Mouse (Mus musculus) heart, embryonic 15.5 days (tissue): ENCODE results near the gene Arsa. TPM values are rescaled to one million over a fixed set of nuclear protein-coding genes. Genes with fewer than 3 reads are reported as not detected.
A peak's percentile ranks its signal among the peaks of the same experiment; 100 is the strongest.

ENCODE experiments used
- ATAC-seq: fragments of 200-750 bp; cut with Nextera tagmentation; replicated peaks from 2 replicates; pipeline ENCODE4 v1.8.0; 2017; ENCODE audit warnings: low read depth, moderate TSS enrichment; ENCODE audit not compliant: insufficient number of reproducible peaks, insufficient read depth, low FRiP score
- H3K27ac ChIP-seq: fragments of 300-500 bp; sonication (generic); 2 replicates; pipeline ENCODE4 v1.5.1; 2015; ENCODE audit warnings: mild to moderate bottlenecking, inconsistent platforms
- H3K27me3 ChIP-seq: fragments of 300-500 bp; sonication (generic); 2 replicates; pipeline ENCODE4 v1.6.1; 2015; ENCODE audit warnings: inconsistent platforms
- H3K36me3 ChIP-seq: fragments of 300-500 bp; sonication (generic); 2 replicates; pipeline ENCODE4 v1.6.1; 2015; ENCODE audit warnings: mild to moderate bottlenecking, inconsistent platforms
- H3K4me1 ChIP-seq: fragments of 300-500 bp; sonication (generic); replicated peaks from 2 replicates; pipeline ENCODE4 v1.6.1; 2015; ENCODE audit warnings: inconsistent platforms
- H3K4me2 ChIP-seq: fragments of 300-500 bp; sonication (generic); 2 replicates; pipeline ENCODE4 v1.6.1; 2015; ENCODE audit warnings: inconsistent platforms, mild to moderate bottlenecking, moderate library complexity
- H3K4me3 ChIP-seq: fragments of 300-500 bp; sonication (generic); 2 replicates; pipeline ENCODE4 v1.5.1; 2015; ENCODE audit warnings: mild to moderate bottlenecking, inconsistent platforms
- H3K9ac ChIP-seq: fragments of 300-500 bp; sonication (generic); 2 replicates; pipeline ENCODE4 v1.6.1; 2015; ENCODE audit warnings: mild to moderate bottlenecking, inconsistent platforms
- H3K9me3 ChIP-seq: fragments of 300-500 bp; sonication (generic); replicated peaks from 2 replicates; pipeline ENCODE4 v1.6.1; 2016; ENCODE audit warnings: inconsistent platforms
- WGBS: fragments of 180-500 bp; shearing (Covaris S2); methylation state at CpG from one replicate; pipeline ENCODE4 v1.1.7; 2015; ENCODE audit warnings: mixed read lengths; 5-methylcytosine and 5-hydroxymethylcytosine counted together
- polyA plus RNA-seq: library from polyadenylated mRNA; unstranded; fragments of >200 nt; fragmentation: Nextera tagmentation; extraction: Ambion mirVana; gene quantifications from 2 replicates; pipeline ENCODE4 v1.2.1, GENCODE M21; 2015

The Arsa gene
- polyA plus RNA-seq, 1 experiment from 2014 or later, result 16.3 TPM

DNA sequence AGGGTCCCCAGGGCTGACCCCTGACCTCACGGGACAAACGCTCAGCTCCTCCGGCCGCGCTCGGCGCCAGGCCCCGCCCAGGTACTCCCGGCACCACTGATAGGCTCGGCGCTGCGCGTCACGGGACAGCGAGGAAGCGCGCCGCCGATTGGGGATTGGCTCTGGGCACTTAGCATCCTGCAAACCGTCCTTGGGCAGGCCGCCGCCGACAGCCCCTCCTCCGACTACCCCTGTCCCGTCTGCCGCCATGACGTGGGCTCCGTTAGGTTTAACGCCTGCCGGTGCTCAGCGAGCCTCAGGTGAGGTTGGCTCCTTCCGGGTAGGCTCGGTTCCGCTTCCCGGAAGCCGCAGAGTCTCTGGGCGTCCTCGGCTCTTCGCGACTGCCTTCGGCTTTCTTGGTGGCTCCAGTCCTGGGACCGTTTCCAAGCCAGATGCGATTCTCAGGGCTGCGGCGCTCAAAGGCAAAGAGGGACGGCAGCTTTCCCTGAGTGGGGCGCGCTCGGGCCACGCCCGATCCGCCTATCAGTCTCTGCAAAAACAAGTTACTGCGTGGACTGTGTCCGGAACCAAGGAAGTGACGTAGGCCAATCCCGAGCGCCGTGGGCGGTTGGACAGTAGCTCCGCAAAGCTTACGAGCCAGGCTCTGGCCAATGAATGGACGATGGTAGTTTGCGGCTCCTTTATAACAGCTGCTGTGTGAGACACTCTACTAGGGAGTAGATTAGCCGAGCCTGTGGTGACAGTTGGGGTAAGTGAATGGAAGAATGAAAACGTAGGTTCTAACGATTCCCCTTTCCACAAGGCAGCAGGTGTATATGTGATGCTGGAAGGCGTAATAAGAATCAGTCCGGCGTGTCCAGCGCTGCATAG is 47.6 kb downstream of the Arsa start, which contains the start of the genes C730034F03Rik, Gm44502 and Chkb:
Gene C730034F03Rik (plus strand): TSS at position 238 of the 870 bp plus-strand sequence.
Gene Gm44502 (minus strand): TSS at position 345 of the 870 bp plus-strand sequence.
Gene Chkb (minus strand): TSS at position 557 of the 870 bp plus-strand sequence.
- WGBS, result under 1% methylated on average over 70 of the region's 70 CpGs
- Histone ChIP-seq H3K9me3 (no peaks in the 10 kb centered on the region), H3K36me3 (peaks cover 8% of the 10 kb centered on the region; the same call in 1 of the 2 replicates), H3K4me2 (peak within 1 kb of the TSS; percentile 79), H3K4me1 (peaks cover 38% of the 10 kb centered on the region), H3K4me3 (peak within 1 kb of the TSS; percentile 85), H3K27me3 (no peaks in the 10 kb centered on the region), H3K9ac (peak within 1 kb of the TSS; percentile 76), H3K27ac (peak within 1 kb of the TSS; percentile 96)
- ATAC-seq, result peak; percentile 85

DNA sequence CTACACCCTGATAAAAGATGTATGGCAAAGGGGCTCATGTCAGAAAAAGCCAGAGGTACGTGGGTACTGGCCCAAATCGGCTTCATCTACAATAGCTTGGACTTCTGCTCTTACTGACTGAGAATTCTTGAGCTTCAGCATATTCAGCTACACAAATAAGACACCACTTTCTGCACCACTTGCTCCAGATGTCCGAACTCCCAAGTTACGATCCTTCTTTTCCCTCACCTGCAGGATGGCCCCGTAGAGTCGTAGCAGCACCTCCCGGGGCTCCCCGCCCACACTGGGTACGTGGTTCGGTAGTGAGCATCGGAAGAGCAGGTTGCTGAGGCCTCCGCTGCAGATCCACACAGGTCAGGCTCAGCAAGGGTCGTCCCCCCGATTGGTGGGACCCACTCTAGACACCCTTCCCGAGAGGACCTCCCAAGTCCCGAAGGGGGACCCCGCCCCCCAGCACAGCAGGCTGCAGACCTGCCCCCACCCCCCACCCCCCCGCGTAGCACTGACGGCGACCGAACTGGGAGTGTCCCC is 48.3 kb downstream of the Arsa start:
- Histone ChIP-seq H3K9ac (peak overlapping the region; percentile 76), H3K36me3 (peaks cover 8% of the 10 kb centered on the region; the same call in 1 of the 2 replicates), H3K4me1 (peaks cover 45% of the 10 kb centered on the region), H3K27ac (peak overlapping the region; percentile 96), H3K9me3 (no peaks in the 10 kb centered on the region), H3K4me3 (peak overlapping the region; percentile 85), H3K27me3 (no peaks in the 10 kb centered on the region), H3K4me2 (peak overlapping the region; percentile 79)
- WGBS, result 4% methylated on average over 22 of the region's 22 CpGs
- ATAC-seq, result peak; percentile 9; the same call in 1 of the 2 replicates

DNA sequence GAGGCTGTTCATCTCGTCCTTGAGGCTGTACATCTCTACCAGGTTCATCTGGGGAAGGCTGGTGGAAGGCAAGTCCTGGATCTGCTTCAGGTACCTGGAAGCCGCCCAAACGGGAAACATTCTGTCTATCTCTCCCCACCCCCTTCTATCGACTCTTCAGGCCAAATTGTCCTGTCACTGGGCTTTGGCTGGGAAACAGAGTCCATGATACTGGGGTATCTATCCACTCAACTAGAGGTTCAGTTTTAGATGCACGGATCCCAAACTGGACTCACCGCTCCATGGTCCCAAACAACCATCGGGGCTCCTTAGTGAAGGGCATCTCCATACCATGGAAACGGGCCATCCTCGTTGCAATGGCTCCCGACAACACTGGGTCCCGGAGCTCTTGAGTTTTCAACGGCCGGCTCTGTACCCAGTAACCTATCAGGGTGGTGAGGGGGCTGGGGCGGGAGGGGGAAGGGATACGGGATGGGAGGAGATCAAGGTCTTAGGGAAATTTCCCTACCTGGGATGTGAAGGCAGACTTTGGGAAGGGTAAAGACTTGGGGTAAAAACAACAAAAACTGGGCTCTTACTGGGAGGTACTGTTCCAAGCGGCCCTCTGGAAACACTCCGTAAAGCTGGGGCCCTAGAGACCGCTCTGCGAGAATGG is 49.0 kb downstream of the Arsa start:
- Histone ChIP-seq H3K4me3 (peak overlapping the region; percentile 85), H3K9ac (peak overlapping the region; percentile 76)
- 76% methylated on average over 19 of the region's 19 CpGs for WGBS

DNA sequence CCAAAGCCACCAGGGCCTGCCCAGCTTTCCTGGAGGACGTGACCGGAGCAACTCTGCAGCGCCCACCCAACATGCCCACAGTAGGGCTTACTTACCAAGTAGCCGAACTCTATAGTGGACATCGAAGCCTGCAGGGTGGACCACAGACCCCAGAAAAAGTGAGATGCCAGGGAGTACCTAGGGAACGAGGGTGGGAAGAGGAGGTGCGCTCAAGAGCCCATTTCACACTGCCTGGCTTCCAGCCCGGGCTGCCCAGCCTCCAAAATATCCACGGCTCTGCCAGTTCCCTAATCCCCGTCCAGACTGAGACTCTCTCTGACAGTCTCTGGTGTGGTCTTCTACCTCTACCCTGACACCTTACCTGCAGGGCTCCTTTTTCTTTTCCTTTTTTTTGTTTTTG is 50.5 kb downstream of the Arsa start:
- H3K4me3 ChIP-seq, result no peak overlapping the region
- ATAC-seq, result no peak
- H3K9ac ChIP-seq, result peak overlapping the region; percentile 5; the same call in 1 of the 2 replicates
- H3K27ac ChIP-seq, result peak overlapping the region; percentile 98
- no peak overlapping the region for H3K4me2 ChIP-seq
- WGBS, result 65% methylated on average over 10 of the region's 10 CpGs
- no peaks in the 10 kb centered on the region for H3K27me3 ChIP-seq
- H3K4me1 ChIP-seq, result peaks cover 57% of the 10 kb centered on the region
- H3K36me3 ChIP-seq, result peaks cover 24% of the 10 kb centered on the region; the same call in 1 of the 2 replicates
- no peaks in the 10 kb centered on the region for H3K9me3 ChIP-seq

More for the DNA sequence above, 49.0 kb downstream of the Arsa start:
- Histone ChIP-seq H3K4me1 (peaks cover 51% of the 10 kb centered on the region), H3K27me3 (no peaks in the 10 kb centered on the region), H3K27ac (peak overlapping the region; percentile 96), H3K9me3 (no peaks in the 10 kb centered on the region), H3K36me3 (peaks cover 13% of the 10 kb centered on the region; the same call in 1 of the 2 replicates), H3K4me2 (peak overlapping the region; percentile 79)
- ATAC-seq, result no peak

DNA sequence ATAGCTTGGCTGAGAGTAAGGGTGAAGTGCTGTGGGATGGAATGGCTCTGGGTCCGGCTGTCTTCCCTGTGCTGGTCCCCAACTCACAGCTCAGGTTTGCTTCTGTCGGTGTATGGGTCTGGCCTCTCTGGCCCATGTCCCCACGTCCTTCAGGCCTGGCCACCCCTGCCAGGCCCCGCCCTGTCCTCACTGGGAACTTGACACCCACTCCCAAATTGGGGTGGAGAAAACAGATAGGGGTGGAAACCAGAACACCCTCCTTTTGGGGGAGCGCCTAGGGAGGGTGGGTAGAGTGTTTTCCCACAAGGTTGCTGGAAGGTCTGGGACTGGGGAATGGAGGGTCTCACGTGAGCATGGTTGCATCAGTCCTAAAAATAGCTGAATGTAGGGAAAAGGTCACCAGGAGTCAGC is 51.5 kb downstream of the Arsa start, which contains the start of gene Cpt1b:
Gene Cpt1b (minus strand): TSS at position 153 of the 411 bp plus-strand sequence.
- Histone ChIP-seq H3K4me1 (peaks cover 53% of the 10 kb centered on the region), H3K27me3 (no peaks in the 10 kb centered on the region), H3K9me3 (no peaks in the 10 kb centered on the region), H3K4me2 (peak within 1 kb of the TSS; percentile 66), H3K9ac (peak within 1 kb of the TSS; percentile 76), H3K36me3 (peaks cover 30% of the 10 kb centered on the region; the same call in 1 of the 2 replicates), H3K4me3 (peak within 1 kb of the TSS; percentile 59), H3K27ac (peak within 1 kb of the TSS; percentile 98)
- ATAC-seq, result peak; percentile 81
- 31% methylated on average over 6 of the region's 6 CpGs for WGBS

DNA sequence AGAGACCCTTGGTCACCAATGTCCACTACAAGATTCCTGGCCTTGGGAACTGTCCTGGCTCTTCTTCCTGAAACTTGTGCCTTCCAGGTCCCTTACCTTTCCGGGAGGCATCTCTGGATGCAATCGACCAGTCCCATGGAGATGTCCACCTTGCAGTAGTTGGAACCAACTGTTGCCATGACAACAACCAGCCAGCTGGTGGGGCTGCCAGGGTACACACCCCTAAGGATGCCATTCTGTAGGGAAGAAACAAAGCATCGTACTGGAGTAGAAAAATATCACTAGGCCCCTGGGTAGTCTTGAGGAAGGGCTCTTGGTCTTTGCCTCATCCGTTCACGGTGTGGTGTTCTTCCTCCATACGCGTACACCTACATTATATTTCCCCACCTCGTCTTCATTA is 52.6 kb downstream of the Arsa start:
- Histone ChIP-seq H3K4me3 (peak overlapping the region; percentile 59), H3K27me3 (no peaks in the 10 kb centered on the region), H3K9ac (peak overlapping the region; percentile 76; the same call in 1 of the 2 replicates), H3K27ac (peak overlapping the region; percentile 98), H3K4me1 (peaks cover 46% of the 10 kb centered on the region), H3K9me3 (no peaks in the 10 kb centered on the region), H3K36me3 (peaks cover 41% of the 10 kb centered on the region), H3K4me2 (peak overlapping the region; percentile 66)
- no peak for ATAC-seq
- 78% methylated on average over 8 of the region's 8 CpGs for WGBS

Other genes with a start within 250 kb of the Arsa start
- 27.5 and 45.9 TPM in 2 replicates for gene Sbf1, start 162.1 kb downstream of the Arsa start, polyA plus RNA-seq
- gene Adm2, start 154.7 kb downstream of the Arsa start, polyA plus RNA-seq, result 0.19 and 0.60 TPM in 2 replicates
- gene Miox, start 143.0 kb downstream of the Arsa start, polyA plus RNA-seq, result 0.28 TPM in 1 of 2 replicates, not detected in the other
- 43.0 and 57.7 TPM in 2 replicates for gene Lmf2, start 121.8 kb downstream of the Arsa start, polyA plus RNA-seq
- gene Ncaph2, start 121.7 kb downstream of the Arsa start, polyA plus RNA-seq, result 85.3 and 96.9 TPM in 2 replicates
- 7.0 and 8.2 TPM in 2 replicates for gene Sco2, start 103.6 kb downstream of the Arsa start, polyA plus RNA-seq
- 1.2 and 1.3 TPM in 2 replicates for gene Tymp, start 100.4 kb downstream of the Arsa start, polyA plus RNA-seq
- 0.96 and 1.1 TPM in 2 replicates for gene Odf3b, start 98.1 kb downstream of the Arsa start, polyA plus RNA-seq
- not detected in 2 replicates for gene Klhdc7b, start 92.5 kb downstream of the Arsa start, polyA plus RNA-seq
- gene Syce3, start 66.9 kb downstream of the Arsa start, polyA plus RNA-seq, result not detected in 2 replicates
- gene Cpt1b, start 51.6 kb downstream of the Arsa start, polyA plus RNA-seq, result 169 and 195 TPM in 2 replicates
- gene C730034F03Rik, start 47.8 kb downstream of the Arsa start, polyA plus RNA-seq, result 3.3 and 3.9 TPM in 2 replicates
- 0.16 and 0.76 TPM in 2 replicates for gene Gm44502, start 47.7 kb downstream of the Arsa start, polyA plus RNA-seq
- gene Chkb, start 47.5 kb downstream of the Arsa start, polyA plus RNA-seq, result 72.7 and 73.8 TPM in 2 replicates
- 0.16 and 1.3 TPM in 2 replicates for gene Mapk8ip2, start 23.5 kb downstream of the Arsa start, polyA plus RNA-seq
- gene Shank3, start 22.2 kb upstream of the Arsa start, polyA plus RNA-seq, result 1.4 and 2.1 TPM in 2 replicates
- 0.08 and 0.22 TPM in 2 replicates for gene Acr, start 90.9 kb upstream of the Arsa start, polyA plus RNA-seq
- 18.1 and 22.3 TPM in 2 replicates for gene Rabl2, start 114.5 kb upstream of the Arsa start, polyA plus RNA-seq